Mouse (Mus musculus): ENCODE measurements at regions not wholly inside any gene's neighbourhood (a gene's known extent, or its start where the extent isn't known, plus 50 kb on each side); places are given as distances from the start of the nearest gene placed in this dataset.

GRCm38 (mm10) chr3:4274607-4275006 lies 1476.0 kb upstream of the Gm8797 start:
- Histone ChIP-seq H3K79me2 (ENCODE audit: control insufficient read depth, insufficient read depth, low read length, poor library complexity) (no peaks in the 10 kb centered on the region), H3K9ac (ENCODE audit: control insufficient read depth, low read depth, low read length, poor library complexity, severe bottlenecking) (no peak overlapping the region), H3K9me3 (replicated peaks; ENCODE audit: insufficient read depth, low read length) (no peaks in the 10 kb centered on the region), H3K27me3 (ENCODE audit: control insufficient read depth in 1 of 2, insufficient read depth in 2 of 2, low read length in 2 of 2) (no peaks in the 10 kb centered on the region), H3K36me3 (ENCODE audit: control insufficient read depth in 1 of 2, insufficient read depth in 2 of 2, low read length in 2 of 2) (no peaks in the 10 kb centered on the region), H3K4me3 (ENCODE audit: control insufficient read depth in 1 of 2, insufficient read depth in 1 of 2, low read depth in 2 of 2, low read length in 2 of 2) (no peak overlapping the region), H3K27ac (ENCODE audit: control insufficient read depth, low read depth, low read length) (no peak overlapping the region), H3K4me1 (ENCODE audit: control insufficient read depth in 1 of 2, insufficient read depth in 2 of 2, low read length in 2 of 2) (no peaks in the 10 kb centered on the region)
- TF ChIP-seq CHD1 (IDR thresholded peaks at IDR 0.05; ENCODE audit: low read depth, low read length) (no peak), POLR2A (IDR thresholded peaks at IDR 0.05; ENCODE audit: control insufficient read depth in 1 of 2, insufficient read depth in 1 of 2, low read depth in 1 of 2, low read length in 2 of 2, poor library complexity in 1 of 2) (no peak)
- peak; percentile 6 for DNase-seq (ENCODE audit: low read depth, low spot score)

- DNase-seq (ENCODE audit: low read depth, low spot score), result no peak
- no peaks in the 10 kb centered on the region for H3K79me2 ChIP-seq (ENCODE audit: control insufficient read depth, insufficient read depth, low read length, poor library complexity)
- H3K4me3 ChIP-seq (ENCODE audit: control insufficient read depth in 1 of 2, insufficient read depth in 1 of 2, low read depth in 2 of 2, low read length in 2 of 2), result no peak overlapping the region
- H3K9me3 ChIP-seq (replicated peaks; ENCODE audit: insufficient read depth, low read length), result no peaks in the 10 kb centered on the region
- H3K27me3 ChIP-seq (ENCODE audit: control insufficient read depth in 1 of 2, insufficient read depth in 2 of 2, low read length in 2 of 2), result no peaks in the 10 kb centered on the region
- TF ChIP-seq POLR2AphosphoS5 (IDR thresholded peaks at IDR 0.05; ENCODE audit: borderline replicate concordance, low read depth, low read length) (no peak), RAD21 (IDR thresholded peaks at IDR 0.05; ENCODE audit: low read depth, low read length) (no peak), E2F4 (IDR thresholded peaks at IDR 0.05; ENCODE audit: borderline replicate concordance, low read depth, low read length) (no peak), ETS1 (IDR thresholded peaks at IDR 0.05; ENCODE audit: low read depth, low read length) (no peak), POLR2A (IDR thresholded peaks at IDR 0.05; ENCODE audit: control insufficient read depth in 1 of 2, insufficient read depth in 1 of 2, low read depth in 1 of 2, low read length in 2 of 2, poor library complexity in 1 of 2) (no peak), ZC3H11A (IDR thresholded peaks at IDR 0.05; ENCODE audit: low read depth, low read length) (no peak), UBTF (IDR thresholded peaks at IDR 0.05; ENCODE audit: borderline replicate concordance, insufficient read depth, low read depth, low read length) (no peak), ZMIZ1 (IDR thresholded peaks at IDR 0.05; ENCODE audit: low read depth, low read length) (no peak)
- H3K4me1 ChIP-seq (ENCODE audit: control insufficient read depth in 1 of 2, insufficient read depth in 2 of 2, low read length in 2 of 2), result no peaks in the 10 kb centered on the region
- no peaks in the 10 kb centered on the region for H3K36me3 ChIP-seq (ENCODE audit: control insufficient read depth in 1 of 2, insufficient read depth in 2 of 2, low read length in 2 of 2)
- no peak overlapping the region for H3K9ac ChIP-seq (ENCODE audit: control insufficient read depth, low read depth, low read length, poor library complexity, severe bottlenecking)
- H3K27ac ChIP-seq (ENCODE audit: control insufficient read depth, low read depth, low read length), result no peak overlapping the region
These were observed 1472.6 kb upstream of the Gm8797 start for GRCm38 (mm10) chr3:4278042-4278441.

- Histone ChIP-seq H3K27me3 (ENCODE audit: control insufficient read depth in 1 of 2, insufficient read depth in 2 of 2, low read length in 2 of 2) (no peaks in the 10 kb centered on the region), H3K79me2 (ENCODE audit: control insufficient read depth, insufficient read depth, low read length, poor library complexity) (no peaks in the 10 kb centered on the region), H3K36me3 (ENCODE audit: control insufficient read depth in 1 of 2, insufficient read depth in 2 of 2, low read length in 2 of 2) (no peaks in the 10 kb centered on the region), H3K4me3 (ENCODE audit: control insufficient read depth in 1 of 2, insufficient read depth in 1 of 2, low read depth in 2 of 2, low read length in 2 of 2) (no peak overlapping the region), H3K27ac (ENCODE audit: control insufficient read depth, low read depth, low read length) (no peak overlapping the region), H3K4me1 (ENCODE audit: control insufficient read depth in 1 of 2, insufficient read depth in 2 of 2, low read length in 2 of 2) (no peaks in the 10 kb centered on the region), H3K9me3 (replicated peaks; ENCODE audit: insufficient read depth, low read length) (no peaks in the 10 kb centered on the region), H3K9ac (ENCODE audit: control insufficient read depth, low read depth, low read length, poor library complexity, severe bottlenecking) (no peak overlapping the region)
- TF ChIP-seq USF2 (IDR thresholded peaks at IDR 0.05; ENCODE audit: borderline replicate concordance in 1 of 2, insufficient read depth in 1 of 2, low read depth in 1 of 2, low read length in 2 of 2) (no peak), EP300 (IDR thresholded peaks at IDR 0.05; ENCODE audit: low read depth in 1 of 2, low read length in 2 of 2) (no peak), USF1 (IDR thresholded peaks at IDR 0.05; ENCODE audit: low read depth, low read length) (no peak), BHLHE40 (IDR thresholded peaks at IDR 0.05; ENCODE audit: borderline replicate concordance, low read depth, low read length) (no peak), MXI1 (IDR thresholded peaks at IDR 0.05; ENCODE audit: low read depth, low read length) (no peak)
- DNase-seq (ENCODE audit: low read depth, low spot score), result no peak
These were observed 1470.1 kb upstream of the Gm8797 start for GRCm38 (mm10) chr3:4280366-4281020.

Data from MEL (cell line).